Mouse (Mus musculus) small intestine, adult 2 months (tissue): ENCODE measurements at regions not wholly inside any gene's neighbourhood (a gene's known extent, or its start where the extent isn't known, plus 50 kb on each side); places are given as distances from the start of the nearest gene placed in this dataset.

ENCODE experiments used
- H3K27ac ChIP-seq: fragments of 200-500 bp; 2 replicates; pipeline ENCODE4 v1.5.1; 2012; ENCODE audit warnings: low read depth, low read length, control low read depth, inconsistent platforms; ENCODE audit not compliant: insufficient read depth
- H3K27me3 ChIP-seq: fragments of 200-500 bp; 2 replicates; pipeline ENCODE4 v1.6.1; 2012; ENCODE audit warnings: mild to moderate bottlenecking, moderate library complexity, low read length, inconsistent platforms; ENCODE audit not compliant: control insufficient read depth, insufficient read depth
- H3K36me3 ChIP-seq: fragments of 200-500 bp; 2 replicates; pipeline ENCODE4 v1.6.1; 2012; ENCODE audit warnings: mild to moderate bottlenecking, low read length, control low read depth, inconsistent platforms; ENCODE audit not compliant: control insufficient read depth, insufficient read depth
- H3K4me1 ChIP-seq: fragments of 200-500 bp; 2 replicates; pipeline ENCODE4 v1.6.1; 2012; ENCODE audit warnings: low read length, inconsistent platforms, mixed read lengths; ENCODE audit not compliant: control insufficient read depth, insufficient read depth, insufficient read length
- H3K4me3 ChIP-seq: fragments of 200-500 bp; 2 replicates; pipeline ENCODE4 v1.5.1; 2012; ENCODE audit warnings: low read depth, mild to moderate bottlenecking, control low read depth, inconsistent platforms, low read length, moderate library complexity
- CTCF ChIP-seq: fragments of 200-500 bp; IDR thresholded peaks from 2 replicates; pipeline ENCODE4 v1.5.1; 2012; ENCODE audit warnings: low read depth, mild to moderate bottlenecking, control low read depth, inconsistent platforms, low read length, moderate library complexity, mixed read lengths; ENCODE audit not compliant: insufficient replicate concordance, insufficient read length; ENCODE audit errors: extremely low read depth
- POLR2A ChIP-seq: fragments of 200-500 bp; IDR thresholded peaks from 2 replicates; pipeline ENCODE4 v1.6.1; 2012; ENCODE audit warnings: low read depth, mild to moderate bottlenecking, control low read depth, inconsistent platforms, low read length, moderate library complexity
- WGBS: fragments of 180-500 bp; shearing (Covaris S2); methylation state at CpG from one replicate; pipeline ENCODE4 v1.1.7; 2018; 5-methylcytosine and 5-hydroxymethylcytosine counted together

- H3K4me1 ChIP-seq = peaks cover 3% of the 10 kb centered on the region
- no peak overlapping the region for H3K27ac ChIP-seq
- no peak overlapping the region for H3K4me3 ChIP-seq
- no peaks in the 10 kb centered on the region for H3K36me3 ChIP-seq
- no peak for TF ChIP-seq POLR2A
- TF ChIP-seq CTCF = no peak
- no peaks in the 10 kb centered on the region for H3K27me3 ChIP-seq
Measured at GRCm38 (mm10) chr14:67139674-67140073, 1130.7 kb upstream of the Gulo start.

GRCm38 (mm10) chr14:67139152-67139551 is 1130.1 kb upstream of the Gulo start:
- no peak for TF ChIP-seq POLR2A
- no peak for TF ChIP-seq CTCF
- peaks cover 3% of the 10 kb centered on the region for H3K4me1 ChIP-seq

GRCm38 (mm10) chr14:67136141-67136498 is 1127.1 kb upstream of the Gulo start:
- Histone ChIP-seq H3K36me3 (no peaks in the 10 kb centered on the region), H3K4me1 (peaks cover 3% of the 10 kb centered on the region), H3K27ac (no peak overlapping the region), H3K4me3 (no peak overlapping the region), H3K27me3 (no peaks in the 10 kb centered on the region)
- 54% methylated on average over 2 of the region's 2 CpGs for WGBS
- TF ChIP-seq CTCF = no peak
- TF ChIP-seq POLR2A = no peak

More at GRCm38 (mm10) chr14:67139152-67139551, 1130.1 kb upstream of the Gulo start:
- Histone ChIP-seq H3K36me3 (no peaks in the 10 kb centered on the region), H3K4me3 (no peak overlapping the region), H3K27me3 (no peaks in the 10 kb centered on the region), H3K27ac (no peak overlapping the region)
- 41% methylated on average over 5 of the region's 5 CpGs for WGBS

DNA sequence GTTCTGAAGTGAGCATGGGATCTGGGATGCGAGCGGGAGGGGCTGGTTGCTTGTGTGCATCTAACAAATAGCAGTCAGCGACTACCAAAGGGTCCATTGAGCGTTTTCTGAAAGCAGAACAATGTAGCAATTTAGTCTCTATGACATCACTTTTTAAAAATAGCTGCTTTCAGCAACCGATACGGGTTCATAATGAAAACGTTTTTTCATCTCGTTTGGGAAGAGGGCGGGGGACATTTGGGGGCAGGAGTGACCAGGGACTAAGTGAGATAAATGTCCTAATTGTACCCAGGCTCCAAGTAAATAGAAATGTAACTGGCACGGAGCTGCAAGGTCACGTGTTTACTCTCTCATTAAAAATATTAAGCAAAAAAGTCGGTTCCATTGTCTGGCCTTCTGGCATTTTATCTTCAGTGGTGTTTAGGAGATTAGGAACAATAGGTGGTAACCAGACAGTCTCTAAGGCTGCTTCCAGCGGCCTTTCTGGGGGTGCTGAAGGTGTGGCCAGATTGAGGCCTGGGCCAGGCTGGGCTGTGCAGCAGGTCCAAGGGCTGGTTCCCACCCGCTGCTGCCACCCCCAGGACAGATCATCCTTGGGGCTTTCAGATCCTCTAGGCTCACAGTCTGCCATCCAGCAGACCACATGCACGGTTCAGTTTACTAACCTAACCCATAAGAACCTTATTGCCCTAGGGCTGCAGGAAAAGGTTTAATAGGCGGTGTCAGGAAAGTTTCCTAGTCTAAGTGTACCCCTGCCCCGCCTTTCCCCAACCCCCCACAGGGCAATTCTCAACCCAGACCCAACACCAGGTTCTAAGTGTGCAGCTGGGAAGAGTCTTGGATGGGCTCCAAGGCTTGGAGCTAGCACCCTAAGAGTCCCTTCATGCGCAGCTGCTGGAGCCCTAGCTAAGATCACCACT is 1126.5 kb upstream of the Gulo start:
- Histone ChIP-seq H3K4me3 (no peak overlapping the region), H3K4me1 (peaks cover 3% of the 10 kb centered on the region), H3K27ac (no peak overlapping the region), H3K36me3 (no peaks in the 10 kb centered on the region), H3K27me3 (no peaks in the 10 kb centered on the region)
- TF ChIP-seq POLR2A (no peak), CTCF (peak; percentile 12; the same call in 1 of the 2 replicates)
- 27% methylated on average over 18 of the region's 18 CpGs for WGBS

DNA sequence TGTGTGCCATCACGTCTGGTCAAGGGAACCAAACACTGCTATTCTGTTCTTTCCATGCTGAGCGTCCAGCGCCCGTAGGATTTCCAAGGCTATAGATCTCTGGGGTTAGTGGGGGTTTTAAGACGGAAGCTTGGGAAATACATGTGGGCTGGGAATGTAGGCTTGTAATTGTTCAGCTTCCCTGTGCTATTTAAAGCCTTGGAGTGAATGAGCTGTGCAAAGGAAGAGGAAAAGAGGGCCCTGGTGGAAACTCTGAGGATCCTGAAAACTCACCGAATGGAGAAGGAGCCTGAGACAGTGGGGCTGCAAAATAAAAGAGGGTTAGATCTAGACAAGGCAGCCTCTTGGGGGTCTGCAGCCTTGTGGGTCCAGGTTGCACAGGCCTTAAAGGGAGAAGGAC is 1124.2 kb upstream of the Gulo start:
- Histone ChIP-seq H3K36me3 (no peaks in the 10 kb centered on the region), H3K27me3 (no peaks in the 10 kb centered on the region), H3K27ac (no peak overlapping the region), H3K4me1 (peaks cover 3% of the 10 kb centered on the region), H3K4me3 (no peak overlapping the region)
- 84% methylated on average over 6 of the region's 6 CpGs for WGBS
- TF ChIP-seq POLR2A = no peak
- TF ChIP-seq CTCF = no peak

- 90% methylated on average over 7 of the region's 7 CpGs for WGBS
- no peaks in the 10 kb centered on the region for H3K36me3 ChIP-seq
- no peak for TF ChIP-seq CTCF
- no peak for TF ChIP-seq POLR2A
- H3K27me3 ChIP-seq = no peaks in the 10 kb centered on the region
- H3K4me1 ChIP-seq = no peaks in the 10 kb centered on the region
- H3K27ac ChIP-seq = no peak overlapping the region
- H3K4me3 ChIP-seq = no peak overlapping the region
Measured at GRCm38 (mm10) chr14:67127118-67127517, 1118.1 kb upstream of the Gulo start.

DNA sequence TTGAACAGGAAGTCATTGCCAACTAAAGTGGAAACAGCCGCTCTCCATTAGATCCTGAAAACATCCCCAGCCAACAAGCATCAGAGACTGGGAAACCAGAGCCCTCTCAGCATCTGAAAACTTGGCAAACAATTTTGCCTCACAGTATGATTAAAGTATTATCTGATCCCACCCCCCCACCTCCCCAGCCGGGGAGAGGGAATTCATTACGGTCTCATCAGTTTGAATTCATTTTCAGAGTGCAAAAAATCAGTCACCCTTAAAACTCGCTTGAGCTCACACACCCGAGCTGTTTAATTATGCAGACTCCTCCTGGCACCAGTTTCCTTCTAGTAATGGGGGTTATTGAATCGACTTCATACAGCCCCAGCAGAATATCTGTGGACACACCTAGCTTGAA is 1117.2 kb upstream of the Gulo start:
- no peak overlapping the region for H3K27ac ChIP-seq
- H3K4me1 ChIP-seq = no peaks in the 10 kb centered on the region
- TF ChIP-seq CTCF (no peak), POLR2A (no peak)
- no peaks in the 10 kb centered on the region for H3K27me3 ChIP-seq
- WGBS = 53% methylated on average over 6 of the region's 6 CpGs
- H3K36me3 ChIP-seq = no peaks in the 10 kb centered on the region
- H3K4me3 ChIP-seq = no peak overlapping the region
